Mouse (Mus musculus) midbrain, embryonic 15.5 days (tissue): Measurements from ENCODE around the gene Sdc1. TPM values are rescaled to one million over a fixed set of nuclear protein-coding genes. Genes with fewer than 3 reads are reported as not detected.

Experiments used
- ATAC-seq: fragments of 200-750 bp; cut with Nextera tagmentation; replicated peaks from 2 replicates; pipeline ENCODE4 v1.8.0; 2017; ENCODE audit warnings: moderate TSS enrichment
- H3K27ac ChIP-seq: fragments of 300-500 bp; sonication (generic); 2 replicates; pipeline ENCODE4 v1.5.1; 2015; ENCODE audit warnings: mild to moderate bottlenecking, inconsistent platforms
- H3K27me3 ChIP-seq: fragments of 300-500 bp; sonication (generic); replicated peaks from 2 replicates; pipeline ENCODE4 v1.6.1; 2015; ENCODE audit warnings: inconsistent platforms
- H3K36me3 ChIP-seq: fragments of 300-500 bp; sonication (generic); replicated peaks from 2 replicates; pipeline ENCODE4 v1.6.1; 2015; ENCODE audit warnings: inconsistent platforms
- H3K4me1 ChIP-seq: fragments of 300-500 bp; sonication (generic); 2 replicates; pipeline ENCODE4 v1.6.1; 2015; ENCODE audit warnings: inconsistent platforms
- H3K4me2 ChIP-seq: fragments of 300-500 bp; sonication (generic); 2 replicates; pipeline ENCODE4 v1.6.1; 2015; ENCODE audit warnings: inconsistent platforms, mild to moderate bottlenecking, moderate library complexity
- H3K4me3 ChIP-seq: fragments of 300-500 bp; sonication (generic); 2 replicates; pipeline ENCODE4 v1.5.1; 2015; ENCODE audit warnings: mild to moderate bottlenecking, inconsistent platforms
- H3K9ac ChIP-seq: fragments of 300-500 bp; sonication (generic); 2 replicates; pipeline ENCODE4 v1.6.1; 2015; ENCODE audit warnings: mild to moderate bottlenecking, inconsistent platforms
- H3K9me3 ChIP-seq: fragments of 300-500 bp; sonication (generic); 2 replicates; pipeline ENCODE4 v1.6.1; 2016; ENCODE audit warnings: inconsistent platforms
- WGBS: fragments of 180-500 bp; shearing (Covaris S2); methylation state at CpG from one replicate; pipeline ENCODE4 v1.1.7; 2015; ENCODE audit warnings: mixed read lengths; 5-methylcytosine and 5-hydroxymethylcytosine counted together
- polyA plus RNA-seq: library from polyadenylated mRNA; unstranded; fragments of >200 nt; fragmentation: Nextera tagmentation; extraction: Ambion mirVana; gene quantifications from 2 replicates; pipeline ENCODE4 v1.2.1, GENCODE M21; 2015

Sdc1 gene
- polyA plus RNA-seq, 1 experiment from 2014 or later, result 19.1 TPM

DNA sequence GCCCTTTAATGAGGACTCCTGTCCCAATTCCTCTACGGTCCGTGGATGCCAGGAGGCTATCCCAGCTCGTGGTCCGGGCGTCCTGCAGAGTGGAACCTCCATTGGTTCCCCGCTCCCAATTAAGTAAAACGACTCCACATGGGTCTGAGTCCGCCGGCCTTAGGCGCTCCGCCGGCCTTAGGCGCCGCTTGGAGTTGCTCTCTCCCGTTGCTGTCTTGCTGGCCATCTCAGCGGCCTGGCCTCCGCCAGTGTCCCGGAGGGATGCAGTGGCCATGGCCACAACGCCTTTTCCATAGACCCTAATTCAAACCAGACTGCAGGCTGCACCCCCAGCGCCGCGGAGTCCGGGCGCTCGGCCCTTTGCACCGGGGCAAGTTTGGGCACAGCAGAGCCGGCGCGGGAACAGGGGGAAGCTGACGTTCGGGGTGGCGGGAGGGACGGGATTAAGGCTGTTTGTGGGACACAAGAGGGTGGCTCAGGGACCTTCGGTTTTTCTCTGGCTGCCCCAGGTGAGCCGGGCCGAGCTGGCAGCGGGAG lies 789 bp downstream of the Sdc1 start:
- Histone ChIP-seq H3K27me3 (no peaks in the 10 kb centered on the region), H3K9ac (peak overlapping the region; percentile 54), H3K4me3 (peak overlapping the region; percentile 59), H3K27ac (peak overlapping the region; percentile 67), H3K4me2 (peak overlapping the region; percentile 82), H3K36me3 (no peaks in the 10 kb centered on the region), H3K4me1 (peaks cover 20% of the 10 kb centered on the region), H3K9me3 (no peaks in the 10 kb centered on the region)
- WGBS, result under 1% methylated on average over 37 of the region's 37 CpGs
- ATAC-seq, result peak; percentile 43

DNA sequence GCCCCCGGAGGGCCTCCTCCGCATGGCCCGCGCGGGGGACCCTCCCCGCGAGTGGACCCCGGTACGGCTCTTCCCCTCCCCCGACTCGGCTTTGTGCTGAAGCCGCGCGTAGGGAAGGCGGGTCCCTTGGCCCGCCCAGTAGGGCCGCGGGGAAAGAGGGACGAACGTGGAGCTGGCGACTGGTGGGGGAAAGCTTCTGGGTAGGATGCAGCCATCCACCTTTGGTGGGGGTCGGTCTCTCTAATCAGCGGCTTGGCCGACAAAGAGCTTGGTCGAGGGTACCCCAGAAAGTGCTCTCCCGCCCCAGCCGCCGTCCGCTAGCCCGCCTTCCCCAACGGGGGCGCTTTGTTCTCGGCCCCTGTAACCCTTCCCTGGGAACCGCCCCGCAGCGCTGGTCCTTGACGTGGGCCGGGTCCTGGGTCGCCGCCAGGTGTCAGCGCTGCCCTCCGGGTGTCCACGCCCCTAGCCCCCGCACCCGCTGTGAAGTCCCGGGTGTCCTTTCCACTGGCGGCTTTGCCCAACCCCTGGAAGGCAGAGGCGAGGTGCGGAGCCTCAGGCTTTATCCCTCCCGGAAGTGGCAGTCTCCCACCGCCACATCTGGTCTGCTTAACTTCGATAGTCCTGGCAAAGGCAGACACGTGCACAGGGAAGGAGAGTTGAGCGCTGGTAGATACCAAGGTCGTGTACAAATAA lies 1.5 kb downstream of the Sdc1 start:
- WGBS, result under 1% methylated on average over 50 of the region's 55 CpGs
- no peaks in the 10 kb centered on the region for H3K9me3 ChIP-seq
- no peaks in the 10 kb centered on the region for H3K27me3 ChIP-seq
- peak overlapping the region; percentile 54 for H3K9ac ChIP-seq
- peak overlapping the region; percentile 82 for H3K4me2 ChIP-seq
- peaks cover 20% of the 10 kb centered on the region for H3K4me1 ChIP-seq
- H3K36me3 ChIP-seq, result no peaks in the 10 kb centered on the region
- peak overlapping the region; percentile 67 for H3K27ac ChIP-seq
- peak overlapping the region; percentile 59 for H3K4me3 ChIP-seq
- peak; percentile 49 for ATAC-seq

DNA sequence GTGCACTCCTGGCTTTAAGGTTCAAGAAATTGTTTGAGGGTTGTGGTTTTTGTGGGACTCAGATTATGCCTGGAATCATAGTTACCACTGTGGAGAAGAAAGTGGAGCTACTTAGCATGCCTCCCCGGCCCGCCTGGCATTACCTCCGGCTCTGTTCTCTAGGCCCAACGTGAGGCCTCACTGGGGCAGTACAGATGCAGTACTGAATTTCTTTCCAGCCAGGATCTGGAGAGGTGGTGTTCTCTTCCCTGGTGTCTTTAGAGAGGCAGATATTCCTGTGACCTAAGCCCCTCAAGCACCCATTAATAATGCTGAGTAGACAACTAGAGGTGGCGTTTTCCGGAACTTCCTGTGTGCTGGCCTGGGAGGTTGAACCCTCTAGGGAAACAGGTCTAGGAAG lies 2.2 kb downstream of the Sdc1 start:
- Histone ChIP-seq H3K9me3 (no peaks in the 10 kb centered on the region), H3K4me2 (peak overlapping the region; percentile 82), H3K27me3 (no peaks in the 10 kb centered on the region), H3K27ac (no peak overlapping the region), H3K36me3 (no peaks in the 10 kb centered on the region), H3K4me3 (peak overlapping the region; percentile 59), H3K4me1 (peaks cover 20% of the 10 kb centered on the region), H3K9ac (peak overlapping the region; percentile 54)
- 27% methylated on average over 6 of the region's 6 CpGs for WGBS
- ATAC-seq, result no peak

DNA sequence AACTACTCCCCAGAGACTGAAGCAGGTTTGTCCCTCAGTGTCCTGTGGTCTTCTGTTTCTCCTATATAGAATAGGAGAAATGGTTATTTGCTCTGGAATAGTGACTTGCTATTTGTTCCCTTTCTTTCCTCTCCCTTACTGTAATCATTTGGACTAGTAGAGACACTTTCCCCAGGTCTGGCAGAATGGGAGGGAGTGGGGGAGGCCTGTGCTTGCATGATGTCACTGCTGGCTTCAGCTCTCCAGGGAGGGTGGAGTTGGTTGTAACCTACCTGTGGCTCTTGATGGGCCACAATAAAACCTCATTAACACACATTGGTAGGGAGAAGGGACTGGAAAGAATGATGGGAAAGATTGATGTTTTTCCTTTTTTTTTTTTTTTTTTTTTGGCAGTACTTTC lies 3.1 kb downstream of the Sdc1 start:
- H3K4me2 ChIP-seq, result no peak overlapping the region
- H3K36me3 ChIP-seq, result no peaks in the 10 kb centered on the region
- H3K27ac ChIP-seq, result no peak overlapping the region
- H3K9ac ChIP-seq, result no peak overlapping the region
- H3K27me3 ChIP-seq, result no peaks in the 10 kb centered on the region
- no peak overlapping the region for H3K4me3 ChIP-seq
- H3K9me3 ChIP-seq, result no peaks in the 10 kb centered on the region
- peaks cover 20% of the 10 kb centered on the region for H3K4me1 ChIP-seq
- no peak for ATAC-seq

DNA sequence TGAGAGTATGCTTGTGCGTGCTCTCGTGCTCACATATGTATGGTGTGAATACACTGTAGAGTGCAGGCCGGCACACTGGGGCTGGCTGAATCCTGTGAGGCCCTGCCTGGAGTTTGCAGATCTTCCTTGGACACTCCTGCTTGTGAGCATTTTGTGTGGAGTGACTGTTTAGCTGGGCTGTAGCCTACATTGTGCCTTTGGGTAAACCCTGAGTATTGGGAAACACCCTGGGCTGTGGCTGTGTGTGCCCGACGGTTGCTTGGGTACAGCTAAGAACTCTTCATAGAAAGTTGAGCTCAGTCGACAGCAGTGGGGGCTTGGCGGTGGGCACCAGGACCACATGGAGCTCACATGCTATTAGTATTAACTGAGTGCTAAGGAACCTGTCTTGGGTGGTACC lies 5.1 kb downstream of the Sdc1 start:
- no peaks in the 10 kb centered on the region for H3K9me3 ChIP-seq
- H3K4me1 ChIP-seq, result peaks cover 15% of the 10 kb centered on the region
- no peaks in the 10 kb centered on the region for H3K27me3 ChIP-seq
- no peak overlapping the region for H3K9ac ChIP-seq
- ATAC-seq, result no peak
- no peak overlapping the region for H3K4me2 ChIP-seq
- 94% methylated on average over 7 of the region's 7 CpGs for WGBS
- no peaks in the 10 kb centered on the region for H3K36me3 ChIP-seq
- H3K4me3 ChIP-seq, result no peak overlapping the region
- H3K27ac ChIP-seq, result no peak overlapping the region

DNA sequence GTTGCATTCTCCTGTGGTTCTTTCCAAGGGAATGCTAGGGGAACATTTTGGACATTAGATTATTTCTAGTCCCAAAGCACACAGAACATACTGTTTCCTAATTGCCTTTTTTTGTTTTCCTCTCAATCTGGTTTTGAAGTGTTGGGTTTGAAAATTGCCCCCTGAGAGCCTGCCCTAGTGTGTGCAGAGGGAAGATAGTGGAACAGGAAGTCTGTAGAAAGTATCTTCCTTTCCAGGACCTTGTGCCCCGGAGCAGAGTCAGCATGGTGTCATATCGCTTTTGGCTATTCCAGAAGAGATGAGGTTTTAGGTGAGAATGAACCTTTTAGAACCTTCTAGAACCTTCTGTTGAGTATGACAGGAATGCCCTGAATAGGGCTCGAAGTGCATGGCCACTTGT lies 5.6 kb downstream of the Sdc1 start:
- Histone ChIP-seq H3K4me2 (no peak overlapping the region), H3K4me3 (no peak overlapping the region), H3K4me1 (peaks cover 14% of the 10 kb centered on the region), H3K27ac (no peak overlapping the region), H3K9me3 (no peaks in the 10 kb centered on the region), H3K36me3 (no peaks in the 10 kb centered on the region), H3K27me3 (no peaks in the 10 kb centered on the region), H3K9ac (no peak overlapping the region)
- 92% methylated on average over 3 of the region's 3 CpGs for WGBS
- no peak for ATAC-seq

DNA sequence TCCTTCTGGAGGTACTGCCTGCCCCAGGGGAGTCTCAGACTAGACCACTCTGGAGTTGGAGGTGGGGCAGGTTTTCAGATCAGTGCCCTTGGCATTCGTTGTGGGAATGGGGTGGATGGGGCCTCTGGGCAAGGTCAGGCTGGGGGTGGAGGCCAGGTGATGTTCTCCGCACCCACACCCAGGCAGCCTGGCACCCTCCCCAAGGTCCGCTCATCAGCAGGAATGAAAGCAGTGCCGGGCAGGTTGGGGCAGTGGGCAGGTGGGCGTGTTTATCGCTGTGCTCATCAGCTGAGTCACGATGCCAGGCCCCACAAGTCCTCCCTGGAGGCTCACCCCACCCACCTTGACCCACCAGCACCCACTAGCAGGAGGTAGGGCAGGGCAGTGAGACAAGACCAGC lies 7.0 kb downstream of the Sdc1 start:
- Histone ChIP-seq H3K4me1 (peaks cover 10% of the 10 kb centered on the region), H3K4me2 (no peak overlapping the region), H3K9ac (no peak overlapping the region), H3K36me3 (no peaks in the 10 kb centered on the region), H3K27ac (no peak overlapping the region), H3K4me3 (no peak overlapping the region), H3K9me3 (no peaks in the 10 kb centered on the region), H3K27me3 (no peaks in the 10 kb centered on the region)
- WGBS, result 89% methylated on average over 7 of the region's 7 CpGs
- ATAC-seq, result no peak

DNA sequence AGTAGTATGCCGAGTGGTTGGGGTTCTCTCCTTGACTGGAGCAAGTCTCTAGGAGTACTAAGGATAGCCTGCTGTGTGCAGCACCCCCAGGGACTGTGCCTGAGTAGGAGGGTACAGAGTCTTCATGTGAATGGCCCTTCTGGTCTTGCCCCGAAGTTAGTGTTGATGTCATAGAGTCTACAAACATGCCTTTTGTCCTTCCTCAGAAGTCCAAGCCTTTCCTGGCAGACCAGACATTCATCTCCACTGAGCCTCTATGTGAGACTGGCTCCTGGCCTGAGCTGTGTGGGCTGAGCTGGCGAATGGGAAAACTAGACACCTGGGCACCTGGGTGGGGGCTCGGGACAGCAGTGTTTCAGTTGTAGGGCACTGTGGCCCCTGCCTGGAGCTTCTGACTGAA lies 8.7 kb downstream of the Sdc1 start:
- Histone ChIP-seq H3K27me3 (no peaks in the 10 kb centered on the region), H3K27ac (no peak overlapping the region), H3K36me3 (no peaks in the 10 kb centered on the region), H3K9me3 (no peaks in the 10 kb centered on the region), H3K4me3 (no peak overlapping the region), H3K4me2 (no peak overlapping the region), H3K9ac (no peak overlapping the region), H3K4me1 (no peaks in the 10 kb centered on the region)
- WGBS, result 85% methylated on average over 4 of the region's 4 CpGs
- ATAC-seq, result no peak

DNA sequence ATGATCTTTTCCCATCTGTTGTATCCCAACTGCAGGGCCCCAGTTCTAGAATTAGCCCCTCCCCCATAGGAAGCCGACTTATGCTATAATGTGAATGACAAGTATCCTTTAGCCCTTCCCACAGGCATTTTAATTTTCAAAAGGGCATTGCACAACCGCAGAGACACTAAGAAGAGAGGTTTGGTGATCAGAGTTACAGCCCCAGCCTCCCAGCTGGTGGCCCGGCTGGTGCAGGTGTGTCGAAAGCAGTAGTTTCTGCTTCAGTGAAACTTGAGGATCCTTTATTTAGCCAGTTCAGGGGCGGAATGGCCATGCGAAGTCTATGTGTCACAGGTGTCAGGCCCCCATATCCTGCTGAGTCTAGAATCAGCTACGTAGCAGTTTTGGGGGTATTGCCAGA lies 10.0 kb downstream of the Sdc1 start:
- H3K4me1 ChIP-seq, result no peaks in the 10 kb centered on the region
- no peak overlapping the region for H3K4me2 ChIP-seq
- 82% methylated on average over 7 of the region's 7 CpGs for WGBS
- no peaks in the 10 kb centered on the region for H3K27me3 ChIP-seq
- no peaks in the 10 kb centered on the region for H3K9me3 ChIP-seq
- H3K9ac ChIP-seq, result no peak overlapping the region
- no peak overlapping the region for H3K27ac ChIP-seq
- ATAC-seq, result no peak
- no peaks in the 10 kb centered on the region for H3K36me3 ChIP-seq
- H3K4me3 ChIP-seq, result no peak overlapping the region

DNA sequence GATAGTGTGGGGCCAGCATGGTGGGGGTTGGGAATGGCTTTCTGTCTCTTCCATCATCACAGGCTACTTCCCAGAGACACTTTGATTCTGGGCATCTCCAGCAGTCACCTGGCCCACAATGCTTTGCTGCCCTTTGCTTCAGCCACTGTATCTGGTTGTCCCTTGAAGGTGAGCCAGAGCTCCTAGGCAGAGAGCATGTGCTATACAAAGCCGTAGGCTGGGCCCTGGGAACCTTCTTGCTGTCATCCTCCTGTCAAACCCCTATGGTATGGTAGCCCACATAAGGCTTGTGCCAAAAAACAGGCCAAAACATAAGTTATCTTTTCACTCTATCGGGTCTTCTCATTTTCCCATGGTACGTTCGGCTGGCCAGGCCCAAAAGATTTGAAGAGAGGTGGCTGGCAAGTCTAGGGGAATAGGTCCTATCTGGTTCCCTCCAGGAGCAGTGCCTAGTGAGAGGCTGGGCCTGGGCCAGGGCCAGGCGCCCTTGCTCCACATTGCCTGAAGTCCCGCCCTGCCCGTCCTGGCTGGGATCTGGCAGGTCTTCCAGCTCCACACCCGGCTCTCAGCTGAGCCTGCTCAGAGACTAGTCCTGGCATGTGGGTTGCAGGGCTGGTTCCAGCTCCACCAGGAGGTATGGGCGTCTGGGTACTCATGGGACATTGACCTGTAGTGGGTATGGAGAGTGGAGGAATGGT lies 10.7 kb downstream of the Sdc1 start:
- Histone ChIP-seq H3K27me3 (no peaks in the 10 kb centered on the region), H3K9me3 (no peaks in the 10 kb centered on the region), H3K36me3 (no peaks in the 10 kb centered on the region), H3K27ac (no peak overlapping the region), H3K4me3 (no peak overlapping the region), H3K9ac (no peak overlapping the region), H3K4me2 (no peak overlapping the region), H3K4me1 (no peaks in the 10 kb centered on the region)
- peak; percentile 24; the same call in 1 of the 2 replicates for ATAC-seq
- 88% methylated on average over 9 of the region's 9 CpGs for WGBS

DNA sequence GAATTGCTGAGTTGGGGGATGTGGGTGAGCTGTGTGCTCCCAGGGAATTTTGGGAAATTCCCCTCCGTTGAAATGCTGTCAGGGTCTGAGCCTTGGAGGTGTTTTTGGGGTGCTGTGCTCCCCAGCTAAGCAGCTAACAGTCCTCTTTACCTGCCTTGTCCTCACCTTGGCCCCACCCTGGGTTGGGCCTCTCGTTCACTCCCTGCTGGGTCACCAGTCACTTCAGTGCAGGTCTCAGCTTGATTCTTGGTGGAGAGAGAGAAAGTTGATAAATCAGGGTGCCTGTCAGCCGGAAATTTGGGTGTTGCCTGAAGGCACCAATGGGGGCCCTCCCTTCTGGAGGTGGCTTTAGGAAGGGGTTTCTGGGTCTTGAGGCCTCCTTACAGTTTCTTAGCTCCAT lies 11.4 kb downstream of the Sdc1 start:
- WGBS, result 93% methylated on average over 3 of the region's 3 CpGs
- Histone ChIP-seq H3K27me3 (no peaks in the 10 kb centered on the region), H3K4me2 (no peak overlapping the region), H3K4me3 (no peak overlapping the region), H3K4me1 (no peaks in the 10 kb centered on the region), H3K36me3 (no peaks in the 10 kb centered on the region), H3K27ac (no peak overlapping the region), H3K9ac (no peak overlapping the region), H3K9me3 (no peaks in the 10 kb centered on the region)
- no peak for ATAC-seq

DNA sequence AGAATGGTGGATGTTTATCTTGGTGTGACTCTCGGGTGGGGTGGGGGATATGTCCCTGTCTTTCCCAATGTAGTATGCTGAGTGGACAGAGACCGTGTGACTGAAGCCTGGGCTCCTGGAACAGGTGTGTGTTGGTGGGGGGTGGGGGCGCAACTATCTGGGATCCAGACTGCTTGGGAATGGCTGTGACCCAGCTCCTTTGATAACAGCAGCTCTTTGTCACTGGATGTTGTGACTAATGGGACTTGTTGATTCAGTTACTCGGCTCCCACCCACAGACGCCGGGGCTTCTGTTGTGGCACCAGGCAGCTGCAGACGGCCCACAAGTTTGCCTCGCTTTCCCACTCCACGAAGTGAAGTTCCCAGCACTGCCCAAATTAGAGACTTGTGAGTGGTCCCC lies 13.1 kb downstream of the Sdc1 start:
- no peaks in the 10 kb centered on the region for H3K27me3 ChIP-seq
- no peak overlapping the region for H3K27ac ChIP-seq
- no peak overlapping the region for H3K4me2 ChIP-seq
- H3K9ac ChIP-seq, result no peak overlapping the region
- H3K9me3 ChIP-seq, result no peaks in the 10 kb centered on the region
- H3K36me3 ChIP-seq, result no peaks in the 10 kb centered on the region
- 78% methylated on average over 9 of the region's 9 CpGs for WGBS
- no peak overlapping the region for H3K4me3 ChIP-seq
- no peak for ATAC-seq
- no peaks in the 10 kb centered on the region for H3K4me1 ChIP-seq

DNA sequence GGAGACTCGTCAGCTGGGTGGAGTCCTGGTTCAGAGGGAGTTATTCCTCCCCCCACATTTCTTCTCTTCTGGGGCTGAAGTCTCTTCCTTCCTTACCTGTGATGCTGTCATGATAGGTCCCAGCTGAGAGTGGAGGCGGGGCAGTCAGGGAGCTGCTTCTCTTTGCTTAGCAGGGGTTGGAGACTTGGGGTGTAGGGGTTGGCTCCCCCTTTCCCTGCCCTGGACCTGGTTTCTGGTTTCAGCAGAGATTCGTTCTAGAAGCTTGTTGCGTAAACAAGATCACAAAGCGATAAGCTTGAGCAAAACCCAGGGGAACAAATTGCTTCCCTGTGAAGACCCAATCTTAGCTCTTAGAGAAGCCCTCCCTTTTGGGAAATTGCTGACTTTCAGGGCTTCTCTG lies 15.4 kb downstream of the Sdc1 start:
- H3K4me1 ChIP-seq, result no peaks in the 10 kb centered on the region
- no peak overlapping the region for H3K9ac ChIP-seq
- ATAC-seq, result no peak
- no peaks in the 10 kb centered on the region for H3K27me3 ChIP-seq
- H3K27ac ChIP-seq, result no peak overlapping the region
- H3K4me3 ChIP-seq, result no peak overlapping the region
- H3K36me3 ChIP-seq, result no peaks in the 10 kb centered on the region
- WGBS, result 90% methylated on average over 5 of the region's 5 CpGs
- H3K4me2 ChIP-seq, result no peak overlapping the region
- no peaks in the 10 kb centered on the region for H3K9me3 ChIP-seq
